Mouse (Mus musculus) testis, adult 2 months (tissue): Measurements from ENCODE around the gene Stk33. TPM values are rescaled to one million over a fixed set of nuclear protein-coding genes. Genes with fewer than 3 reads are reported as not detected.

Source experiments
- H3K27ac ChIP-seq: fragments of 200-500 bp; 2 replicates; pipeline ENCODE4 v1.5.1; 2012; ENCODE audit warnings: low read depth, low read length; ENCODE audit not compliant: control insufficient read depth, insufficient read depth
- H3K27me3 ChIP-seq: fragments of 200-500 bp; 2 replicates; pipeline ENCODE4 v1.6.1; 2012; ENCODE audit warnings: mild to moderate bottlenecking, low read length, moderate library complexity; ENCODE audit not compliant: control insufficient read depth, insufficient read depth
- H3K36me3 ChIP-seq: fragments of 200-500 bp; 2 replicates; pipeline ENCODE4 v1.6.1; 2012; ENCODE audit warnings: mild to moderate bottlenecking, low read length; ENCODE audit not compliant: control insufficient read depth, insufficient read depth
- H3K4me1 ChIP-seq: fragments of 200-500 bp; 2 replicates; pipeline ENCODE4 v1.6.1; 2012; ENCODE audit warnings: low read length; ENCODE audit not compliant: control insufficient read depth, insufficient read depth
- H3K4me3 ChIP-seq: fragments of 200-500 bp; 2 replicates; pipeline ENCODE4 v1.5.1; 2012; ENCODE audit warnings: low read depth, mild to moderate bottlenecking, low read length, moderate library complexity, mixed read lengths; ENCODE audit not compliant: control insufficient read depth
- CTCF ChIP-seq: fragments of 200-500 bp; IDR thresholded peaks from 2 replicates; pipeline ENCODE4 v1.5.1; 2012; ENCODE audit warnings: low read depth, mild to moderate bottlenecking, inconsistent platforms, low read length, moderate library complexity; ENCODE audit not compliant: control insufficient read depth, insufficient read depth, insufficient replicate concordance
- POLR2A ChIP-seq: fragments of 200-500 bp; IDR thresholded peaks from 2 replicates; pipeline ENCODE4 v1.6.1; 2012; ENCODE audit warnings: low read depth, mild to moderate bottlenecking, inconsistent platforms, low read length, moderate library complexity; ENCODE audit not compliant: control insufficient read depth
- polyA plus RNA-seq: library from polyadenylated mRNA; depleted of rRNA; stranded (reverse); fragments of >200 nt; gene quantifications from 2 replicates; pipeline ENCODE4 v1.2.3, GENCODE M21; 2012; rRNA removed

Gene Stk33
- polyA plus RNA-seq, result 132 and 137 TPM in 2 replicates

GRCm38 (mm10) chr7:109438781-109439591 is at the start of gene Stk33:
TSS of gene Stk33 (minus strand) at chr7:109439081.
- TF ChIP-seq POLR2A (peak; percentile 70), CTCF (no peak)
- peak within 1 kb of the TSS; percentile 97 for H3K4me3 ChIP-seq
- peaks cover 2% of the 10 kb centered on the region for H3K4me1 ChIP-seq
- no peaks in the 10 kb centered on the region for H3K27me3 ChIP-seq
- H3K36me3 ChIP-seq, result peaks cover 2% of the 10 kb centered on the region
- H3K27ac ChIP-seq, result peak within 1 kb of the TSS; percentile 96

GRCm38 (mm10) chr7:109484221-109484620 is 45.3 kb upstream of the Stk33 start:
- Histone ChIP-seq H3K4me3 (no peak overlapping the region), H3K27ac (no peak overlapping the region), H3K4me1 (no peaks in the 10 kb centered on the region), H3K27me3 (no peaks in the 10 kb centered on the region), H3K36me3 (no peaks in the 10 kb centered on the region)
- TF ChIP-seq POLR2A (no peak), CTCF (no peak)

GRCm38 (mm10) chr7:109480765-109481197 is 41.9 kb upstream of the Stk33 start:
- H3K4me1 ChIP-seq, result no peaks in the 10 kb centered on the region
- H3K36me3 ChIP-seq, result no peaks in the 10 kb centered on the region
- H3K27ac ChIP-seq, result no peak overlapping the region
- no peak overlapping the region for H3K4me3 ChIP-seq
- no peaks in the 10 kb centered on the region for H3K27me3 ChIP-seq
- TF ChIP-seq POLR2A, result no peak
- no peak for TF ChIP-seq CTCF

GRCm38 (mm10) chr7:109477926-109478325 is 39.0 kb upstream of the Stk33 start:
- no peak overlapping the region for H3K27ac ChIP-seq
- TF ChIP-seq CTCF (no peak), POLR2A (no peak)
- H3K4me1 ChIP-seq, result no peaks in the 10 kb centered on the region
- H3K36me3 ChIP-seq, result no peaks in the 10 kb centered on the region
- no peaks in the 10 kb centered on the region for H3K27me3 ChIP-seq
- H3K4me3 ChIP-seq, result no peak overlapping the region

- H3K36me3 ChIP-seq, result no peaks in the 10 kb centered on the region
- H3K27me3 ChIP-seq, result no peaks in the 10 kb centered on the region
- no peaks in the 10 kb centered on the region for H3K4me1 ChIP-seq
- no peak overlapping the region for H3K4me3 ChIP-seq
- no peak overlapping the region for H3K27ac ChIP-seq
- TF ChIP-seq CTCF (no peak), POLR2A (no peak)
Observed at GRCm38 (mm10) chr7:109470700-109471099, 31.8 kb upstream of the Stk33 start.

- Histone ChIP-seq H3K27me3 (no peaks in the 10 kb centered on the region), H3K4me1 (no peaks in the 10 kb centered on the region), H3K4me3 (no peak overlapping the region), H3K27ac (no peak overlapping the region), H3K36me3 (no peaks in the 10 kb centered on the region)
- TF ChIP-seq POLR2A (no peak), CTCF (no peak)
Observed at GRCm38 (mm10) chr7:109468262-109468701, 29.4 kb upstream of the Stk33 start.

- Histone ChIP-seq H3K4me1 (no peaks in the 10 kb centered on the region), H3K4me3 (no peak overlapping the region), H3K27ac (no peak overlapping the region), H3K27me3 (no peaks in the 10 kb centered on the region), H3K36me3 (no peaks in the 10 kb centered on the region)
- TF ChIP-seq CTCF (no peak), POLR2A (no peak)
Observed at GRCm38 (mm10) chr7:109467591-109467990, 28.7 kb upstream of the Stk33 start.
